Mouse (Mus musculus): ENCODE data around the gene Irf6.

- TF ChIP-seq POLR2A (IDR thresholded peaks at IDR 0.05; ENCODE audit: borderline replicate concordance, extremely low read depth, low read depth, low read length): no peak
- no peak for TF ChIP-seq CTCF (IDR thresholded peaks at IDR 0.05; ENCODE audit: insufficient read depth, low read length)
Measured at GRCm38 (mm10) chr1:193207503-193207902, 54.6 kb downstream of the Irf6 start, which contains the start of gene Lamb3.

Data from lung, adult 2 months (tissue).